Mouse (Mus musculus) ES-Bruce4 (cell line): ENCODE data around the gene Tmcc2. TPM values are rescaled to one million over a fixed set of nuclear protein-coding genes. Genes with fewer than 3 reads are reported as not detected.

Source experiments
- H3K27ac ChIP-seq: 2 replicates; pipeline ENCODE4 v1.5.1; 2012; ENCODE audit warnings: low read length, inconsistent platforms; ENCODE audit not compliant: insufficient read depth
- H3K27me3 ChIP-seq: 2 replicates; pipeline ENCODE4 v1.6.1; 2012; ENCODE audit warnings: mild to moderate bottlenecking, low read length, inconsistent platforms; ENCODE audit not compliant: control insufficient read depth, poor library complexity, insufficient read depth, severe bottlenecking
- H3K36me3 ChIP-seq: 2 replicates; pipeline ENCODE4 v1.6.1; 2012; ENCODE audit warnings: inconsistent platforms, mild to moderate bottlenecking, low read length, moderate library complexity; ENCODE audit not compliant: control insufficient read depth, poor library complexity, insufficient read depth, severe bottlenecking
- H3K4me1 ChIP-seq: one replicate; pipeline ENCODE4 v1.8.1; 2011; ENCODE audit warnings: low read length; ENCODE audit not compliant: control insufficient read depth, insufficient read depth
- H3K4me3 ChIP-seq: 2 replicates; pipeline ENCODE4 v1.5.1; 2011; ENCODE audit warnings: low read depth, mild to moderate bottlenecking, low read length
- H3K9ac ChIP-seq: 2 replicates; pipeline ENCODE4 v1.6.1; 2012; ENCODE audit warnings: low read depth, mild to moderate bottlenecking, inconsistent platforms; ENCODE audit not compliant: poor library complexity, severe bottlenecking
- H3K9me3 ChIP-seq: replicated peaks from 2 replicates; pipeline ENCODE4 v1.6.1; 2012; ENCODE audit warnings: mild to moderate bottlenecking, low read length, inconsistent platforms; ENCODE audit not compliant: control insufficient read depth, poor library complexity, insufficient read depth, severe bottlenecking
- CTCF ChIP-seq: IDR thresholded peaks from one replicate; pipeline ENCODE4 v1.8.1; 2011; ENCODE audit warnings: low read depth, low read length
- EP300 ChIP-seq: IDR thresholded peaks from 2 replicates; pipeline ENCODE4 v1.6.1; 2011; ENCODE audit warnings: low read depth, low read length; ENCODE audit not compliant: insufficient read depth
- POLR2A ChIP-seq: IDR thresholded peaks from one replicate; pipeline ENCODE4 v1.8.1; 2011; ENCODE audit warnings: low read length; ENCODE audit not compliant: insufficient read depth
- polyA plus RNA-seq: library from polyadenylated mRNA; stranded (reverse); fragments of >200 nt; gene quantifications from 2 replicates; pipeline ENCODE4 v1.2.4, GENCODE M21; 2011; ENCODE audit warnings: low read depth; ENCODE audit not compliant: missing spikeins, insufficient read depth, insufficient read length

The Tmcc2 gene
- polyA plus RNA-seq, 1 experiment: 11.1 TPM

- H3K27ac ChIP-seq: no peak overlapping the region
- H3K36me3 ChIP-seq: no peaks in the 10 kb centered on the region
- TF ChIP-seq EP300: no peak
- no peak for TF ChIP-seq CTCF
- TF ChIP-seq POLR2A: no peak
Observed at GRCm38 (mm10) chr1:132346134-132346851, 44.8 kb downstream of the Tmcc2 start.

DNA sequence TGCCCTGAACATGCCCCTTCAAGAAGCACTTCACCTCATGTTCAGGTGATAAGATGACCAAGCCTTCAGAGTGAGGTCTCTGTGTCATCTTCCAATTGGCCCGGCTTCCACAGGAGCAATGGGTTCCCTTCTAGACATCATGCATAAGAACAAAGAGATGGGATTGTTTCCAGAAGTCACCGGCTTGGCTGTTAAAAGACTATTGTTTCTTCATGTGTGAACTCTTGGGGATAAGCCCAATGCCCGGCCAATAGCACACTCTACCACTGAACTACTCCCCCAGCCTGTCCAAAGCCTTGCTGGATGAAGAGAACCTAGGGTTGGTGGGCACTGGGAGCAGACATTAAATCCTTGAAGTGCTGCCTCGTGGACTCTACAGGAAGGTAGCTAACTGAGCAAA is 45.6 kb downstream of the Tmcc2 start:
- Histone ChIP-seq H3K4me3 (no peak overlapping the region), H3K36me3 (no peaks in the 10 kb centered on the region), H3K27me3 (no peaks in the 10 kb centered on the region), H3K9me3 (no peaks in the 10 kb centered on the region), H3K9ac (no peak overlapping the region), H3K4me1 (peaks cover 7% of the 10 kb centered on the region), H3K27ac (no peak overlapping the region)
- TF ChIP-seq POLR2A (no peak), CTCF (no peak), EP300 (no peak)

More at GRCm38 (mm10) chr1:132346134-132346851, 44.8 kb downstream of the Tmcc2 start:
- Histone ChIP-seq H3K4me1 (peaks cover 7% of the 10 kb centered on the region), H3K27me3 (no peaks in the 10 kb centered on the region), H3K4me3 (no peak overlapping the region), H3K9ac (no peak overlapping the region), H3K9me3 (peaks cover 3% of the 10 kb centered on the region)

DNA sequence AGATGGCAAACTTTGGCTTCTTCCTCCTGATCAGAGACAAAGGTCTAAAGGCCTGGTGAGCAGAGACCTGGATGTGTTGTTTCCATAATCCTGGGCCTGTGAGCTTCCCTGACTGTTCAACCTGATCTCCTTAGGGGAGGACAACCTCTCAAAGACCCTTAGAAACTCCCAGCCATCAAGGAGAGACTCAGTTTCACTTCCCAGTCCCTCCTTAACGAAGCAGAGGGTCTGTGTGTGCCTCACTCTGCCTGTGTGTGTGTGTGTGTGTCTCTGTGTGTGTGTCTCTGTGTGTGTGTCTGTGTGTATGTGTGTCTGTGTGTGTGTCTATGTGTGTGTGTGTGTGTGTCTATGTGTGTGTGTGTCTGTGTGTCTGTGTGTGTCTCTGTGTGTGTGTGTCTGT is 47.4 kb downstream of the Tmcc2 start:
- TF ChIP-seq POLR2A (no peak), CTCF (no peak), EP300 (no peak)
- Histone ChIP-seq H3K27ac (no peak overlapping the region), H3K36me3 (no peaks in the 10 kb centered on the region), H3K9ac (no peak overlapping the region), H3K4me1 (peaks cover 7% of the 10 kb centered on the region), H3K27me3 (no peaks in the 10 kb centered on the region), H3K9me3 (no peaks in the 10 kb centered on the region), H3K4me3 (no peak overlapping the region)

DNA sequence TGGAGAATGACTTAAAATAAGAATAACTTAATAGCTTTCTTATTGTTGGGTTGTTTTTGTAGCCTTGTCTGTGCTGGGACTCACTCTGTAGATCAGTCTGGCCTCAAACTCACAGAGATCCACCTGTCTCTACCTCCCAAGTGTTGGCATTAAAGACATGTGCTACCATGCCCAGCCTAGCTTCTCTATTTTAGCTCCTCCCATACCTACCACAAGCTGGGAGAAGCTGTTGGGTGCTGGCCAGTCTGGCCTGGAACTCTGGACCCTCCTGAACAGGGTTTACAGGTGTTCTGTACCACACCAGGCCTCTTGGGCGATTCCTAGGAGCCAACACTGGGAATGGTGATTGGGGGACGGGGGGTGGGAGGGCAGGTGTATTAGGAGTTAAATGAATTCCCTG is 47.9 kb downstream of the Tmcc2 start:
- TF ChIP-seq POLR2A (no peak), EP300 (no peak), CTCF (no peak)
- Histone ChIP-seq H3K27ac (no peak overlapping the region), H3K4me3 (no peak overlapping the region), H3K9me3 (no peaks in the 10 kb centered on the region), H3K9ac (no peak overlapping the region), H3K36me3 (no peaks in the 10 kb centered on the region), H3K27me3 (no peaks in the 10 kb centered on the region), H3K4me1 (peaks cover 7% of the 10 kb centered on the region)

- peak overlapping the region; percentile 22 for H3K27ac ChIP-seq
- H3K9ac ChIP-seq: no peak overlapping the region
- no peak overlapping the region for H3K4me3 ChIP-seq
- TF ChIP-seq CTCF (no peak), EP300 (no peak), POLR2A (no peak)
- H3K4me1 ChIP-seq: peaks cover 7% of the 10 kb centered on the region
- no peaks in the 10 kb centered on the region for H3K27me3 ChIP-seq
- no peaks in the 10 kb centered on the region for H3K36me3 ChIP-seq
- no peaks in the 10 kb centered on the region for H3K9me3 ChIP-seq
Observed at GRCm38 (mm10) chr1:132342518-132342917, 48.6 kb downstream of the Tmcc2 start.

DNA sequence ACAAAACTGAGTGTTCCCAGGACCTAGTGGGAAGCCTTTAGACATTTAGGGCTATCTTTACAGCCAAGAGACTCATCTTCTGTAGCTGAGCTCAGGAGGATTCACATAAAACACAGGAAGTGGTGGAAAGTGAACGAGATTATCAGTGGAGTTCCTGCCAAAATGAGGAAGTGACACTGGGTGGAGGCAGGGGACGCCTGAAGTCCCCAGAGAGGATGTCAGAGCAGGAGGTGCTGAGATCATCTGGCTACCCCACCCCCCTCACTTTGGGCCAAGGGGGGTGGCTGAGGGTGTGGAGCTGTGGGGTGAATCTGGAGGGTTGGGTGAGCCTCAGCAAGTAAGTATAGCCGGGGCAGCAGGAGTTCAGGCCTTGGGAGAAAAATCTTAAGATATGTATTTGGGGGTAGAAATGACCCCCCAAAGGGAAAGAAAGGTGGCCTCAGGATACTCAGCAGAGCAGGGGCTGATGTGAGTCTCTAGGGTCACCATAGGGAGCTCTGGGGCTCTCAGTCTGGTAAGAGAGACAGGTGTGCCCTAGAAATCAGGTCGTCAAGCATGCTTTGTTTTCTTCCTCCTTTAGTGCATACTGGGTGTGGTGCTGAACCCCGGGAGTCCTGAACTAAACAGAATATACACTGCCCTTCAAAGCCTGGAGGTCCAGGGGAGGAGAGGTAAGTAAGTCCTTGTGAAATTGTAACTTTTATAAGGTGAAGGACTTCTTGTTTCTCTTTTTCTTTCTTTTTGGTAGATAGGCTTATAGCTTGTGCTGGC is 49.2 kb downstream of the Tmcc2 start:
- Histone ChIP-seq H3K27me3 (no peaks in the 10 kb centered on the region), H3K4me1 (peaks cover 7% of the 10 kb centered on the region), H3K9me3 (no peaks in the 10 kb centered on the region), H3K27ac (peak overlapping the region; percentile 58), H3K4me3 (no peak overlapping the region), H3K9ac (no peak overlapping the region), H3K36me3 (no peaks in the 10 kb centered on the region)
- TF ChIP-seq POLR2A (no peak), EP300 (no peak), CTCF (no peak)
